ENCODE assay signal across 26 mouse cellular contexts in genomic region chr3:21990526-21990925, GRCm38 (mm10).
"Had no signal": no experiment of that assay in that cellular context is flagged by ENCODE, and none has a peak within 500 bp of the region (broad histone marks: within the 10 kb centered on the region; RNA-seq: fewer than 3 reads in every experiment).

No protein-coding gene starts in this region.

- H3K4me2 ChIP-seq: heart, embryonic 11.5 days; heart, embryonic 13.5 days; heart, embryonic 15.5 days; hindbrain, embryonic 13.5 days; hindbrain, embryonic 15.5 days; intestine, embryonic 15.5 days; kidney, embryonic 15.5 days; limb, embryonic 13.5 days; limb, embryonic 15.5 days; liver, embryonic 11.5 days; liver, embryonic 13.5 days had no signal

- H3K4me1 ChIP-seq: heart, embryonic 15.5 days; hindbrain, embryonic 13.5 days; hindbrain, embryonic 15.5 days; intestine, embryonic 15.5 days; limb, embryonic 13.5 days; limb, embryonic 15.5 days had no signal

- H3K36me3 ChIP-seq: heart, embryonic 13.5 days; heart, embryonic 15.5 days; hindbrain, embryonic 13.5 days; hindbrain, embryonic 15.5 days; intestine, embryonic 15.5 days; kidney, embryonic 15.5 days; limb, embryonic 13.5 days; limb, embryonic 15.5 days; liver, embryonic 13.5 days had no signal

- H3K27ac ChIP-seq: heart, adult 2 months; heart, embryonic 13.5 days; heart, embryonic 15.5 days; hindbrain, embryonic 13.5 days; hindbrain, embryonic 15.5 days; hindbrain, postnatal 0 days; intestine, embryonic 15.5 days; kidney, embryonic 15.5 days; layer of hippocampus, adult 2 months; limb, embryonic 13.5 days; limb, embryonic 15.5 days; liver, embryonic 13.5 days had no signal

- ATAC-seq: hindbrain, postnatal 0 days; inflammation-experienced regulatory T-cells, adult 6 months; intestine, embryonic 15.5 days; intestine, postnatal 0 days had no signal

- H3K4me3 ChIP-seq: heart, adult 2 months; heart, embryonic 13.5 days; heart, embryonic 15.5 days; hindbrain, embryonic 13.5 days; hindbrain, embryonic 15.5 days; intestine, embryonic 15.5 days; kidney, embryonic 15.5 days; layer of hippocampus, adult 2 months; limb, embryonic 13.5 days; limb, embryonic 15.5 days; liver, embryonic 13.5 days had no signal

- H3K9me3 ChIP-seq: heart, embryonic 13.5 days; heart, embryonic 15.5 days; hindbrain, embryonic 13.5 days; hindbrain, embryonic 15.5 days; intestine, embryonic 15.5 days; kidney, embryonic 15.5 days; limb, embryonic 13.5 days; limb, embryonic 15.5 days; liver, embryonic 13.5 days had no signal

- H3K27me3 ChIP-seq: heart, embryonic 13.5 days; heart, embryonic 15.5 days; hindbrain, embryonic 13.5 days; hindbrain, embryonic 15.5 days; intestine, embryonic 15.5 days; kidney, embryonic 15.5 days; limb, embryonic 13.5 days; limb, embryonic 15.5 days; liver, embryonic 13.5 days had no signal

- H3K9ac ChIP-seq: heart, embryonic 13.5 days; heart, embryonic 15.5 days; hindbrain, embryonic 13.5 days; hindbrain, embryonic 15.5 days; intestine, embryonic 15.5 days; kidney, embryonic 15.5 days; limb, embryonic 13.5 days; limb, embryonic 15.5 days; liver, embryonic 13.5 days had no signal

- DNase-seq: gastrocnemius, postnatal 14 days; gastrocnemius, postnatal 36 days; heart, adult 11 months; heart, adult 2 months; heart, postnatal 14 days; heart, postnatal 36 days; kidney, adult 18-20 months; kidney, postnatal 10 days; kidney, postnatal 25 days; kidney, postnatal 4 days; left cerebral cortex, postnatal 4 days; liver, embryonic 13.5 days had no signal
